Mouse (Mus musculus) lung, postnatal 0 days (tissue): ENCODE data around the gene Mx1. TPM values are rescaled to one million over a fixed set of nuclear protein-coding genes. Genes with fewer than 3 reads are reported as not detected.

ENCODE experiments used
- ATAC-seq: fragments of 200-750 bp; cut with Nextera tagmentation; 2 replicates; pipeline ENCODE4 v1.8.0; 2017; ENCODE audit warnings: moderate library complexity
- DNase-seq: peaks from one replicate; pipeline ENCODE4 v3.0.0-alpha.2; 2016; ENCODE audit warnings: low spot score
- H3K27ac ChIP-seq: fragments of 300-500 bp; sonication (generic); 2 replicates; pipeline ENCODE4 v1.5.1; 2014; ENCODE audit warnings: antibody characterized with exemption, mild to moderate bottlenecking, low read length, mixed read lengths
- H3K27me3 ChIP-seq: fragments of 300-500 bp; sonication (generic); replicated peaks from 2 replicates; pipeline ENCODE4 v1.6.1; 2014; ENCODE audit warnings: low read length, mixed read lengths; ENCODE audit not compliant: insufficient read depth
- H3K36me3 ChIP-seq: fragments of 300-500 bp; sonication (generic); 2 replicates; pipeline ENCODE4 v1.6.1; 2014; ENCODE audit warnings: low read length, mixed read lengths; ENCODE audit not compliant: insufficient read depth
- H3K4me1 ChIP-seq: fragments of 300-500 bp; sonication (generic); 2 replicates; pipeline ENCODE4 v1.6.1; 2014; ENCODE audit warnings: antibody characterized with exemption, low read depth, low read length, mixed read lengths; ENCODE audit not compliant: insufficient read depth
- H3K4me2 ChIP-seq: fragments of 300-500 bp; sonication (generic); replicated peaks from 2 replicates; pipeline ENCODE4 v1.6.1; 2014; ENCODE audit warnings: low read depth, mild to moderate bottlenecking, low read length, moderate library complexity, mixed read lengths
- H3K4me3 ChIP-seq: fragments of 300-500 bp; sonication (generic); 2 replicates; pipeline ENCODE4 v1.5.1; 2014; ENCODE audit warnings: low read depth, low read length
- H3K9ac ChIP-seq: fragments of 300-500 bp; sonication (generic); replicated peaks from 2 replicates; pipeline ENCODE4 v1.6.1; 2014; ENCODE audit warnings: low read depth, mild to moderate bottlenecking
- H3K9me3 ChIP-seq: fragments of 300-500 bp; sonication (generic); 2 replicates; pipeline ENCODE4 v1.6.1; 2016; ENCODE audit warnings: low read length, mixed read lengths
- CTCF ChIP-seq: IDR thresholded peaks from 2 replicates; pipeline ENCODE4 v1.5.1; 2016; ENCODE audit warnings: antibody characterized with exemption, mild to moderate bottlenecking
- EP300 ChIP-seq: IDR thresholded peaks from 2 replicates; pipeline ENCODE4 v1.6.1; 2016; ENCODE audit warnings: antibody characterized with exemption, mild to moderate bottlenecking, control low read depth
- whole genome bisulfite sequencing: fragments of 180-500 bp; shearing (Covaris S2); extraction: QIAGEN DNeasy Blood & Tissue Kit; methylation state at CpG from one replicate; pipeline ENCODE4 v1.1.7; 2014; 5-methylcytosine and 5-hydroxymethylcytosine counted together
- polyA plus RNA-seq: library from polyadenylated mRNA; unstranded; fragments of >200 nt; fragmentation: Nextera tagmentation; extraction: Ambion mirVana; gene quantifications from 2 replicates; pipeline ENCODE4 v1.2.1, GENCODE M21; 2015

The Mx1 gene
- polyA plus RNA-seq, 1 experiment from 2014 or later, result 0.18 TPM

GRCm38 (mm10) chr16:97421671-97422070, 41.0 kb downstream of the Mx1 start:
- no peak overlapping the region for H3K27ac ChIP-seq
- DNase-seq (no peak), ATAC-seq (no peak)
- TF ChIP-seq EP300, result no peak
- no peak for TF ChIP-seq CTCF
- WGBS, result 66% methylated on average over 6 of the region's 6 CpGs
- no peak overlapping the region for H3K9ac ChIP-seq
- no peaks in the 10 kb centered on the region for H3K9me3 ChIP-seq
- no peak overlapping the region for H3K4me3 ChIP-seq
- no peaks in the 10 kb centered on the region for H3K4me1 ChIP-seq
- H3K4me2 ChIP-seq, result no peak overlapping the region
- no peaks in the 10 kb centered on the region for H3K36me3 ChIP-seq
- no peaks in the 10 kb centered on the region for H3K27me3 ChIP-seq

DNA sequence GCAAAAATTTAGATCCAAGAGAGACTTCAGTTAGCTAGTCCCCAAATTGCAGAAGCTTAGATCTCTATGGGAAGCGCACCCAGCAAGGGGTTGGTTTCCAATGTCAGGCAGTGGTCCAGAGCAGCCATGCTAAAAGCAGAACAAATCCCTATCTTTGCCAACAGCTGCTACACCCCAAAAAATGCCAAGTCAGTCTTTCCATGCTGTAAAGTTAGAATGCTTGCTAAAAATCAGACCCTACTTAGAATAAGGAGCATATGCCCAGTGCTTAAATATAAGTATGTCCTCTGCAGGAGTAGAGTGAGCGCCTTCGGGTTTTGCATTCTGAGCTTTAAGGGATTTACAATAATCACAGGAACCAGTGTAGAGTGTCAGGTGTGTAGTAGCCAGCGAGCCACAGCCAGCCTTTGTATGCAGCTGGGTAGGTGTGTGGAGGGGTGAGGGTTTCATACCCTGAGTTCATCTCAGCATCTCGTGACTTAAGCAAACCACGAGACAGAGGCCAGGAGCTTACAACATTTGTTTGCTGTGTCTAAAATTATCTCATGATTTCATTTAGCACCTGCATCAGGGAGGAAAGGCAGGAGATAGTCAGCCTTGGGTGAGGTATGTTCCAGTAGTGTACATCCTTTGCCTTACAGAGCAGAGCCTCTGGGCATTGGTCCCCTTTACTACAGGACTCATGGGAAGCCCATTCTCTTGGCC, 43.8 kb downstream of the Mx1 start:
- Histone ChIP-seq H3K4me1 (no peaks in the 10 kb centered on the region), H3K4me3 (no peak overlapping the region), H3K9ac (no peak overlapping the region), H3K36me3 (no peaks in the 10 kb centered on the region), H3K27ac (no peak overlapping the region), H3K4me2 (no peak overlapping the region), H3K9me3 (no peaks in the 10 kb centered on the region), H3K27me3 (no peaks in the 10 kb centered on the region)
- DNase-seq, result no peak
- 82% methylated on average over 6 of the region's 6 CpGs for WGBS
- ATAC-seq, result no peak
- no peak for TF ChIP-seq CTCF

- TF ChIP-seq CTCF (peak; percentile 79), EP300 (no peak)
- H3K36me3 ChIP-seq, result no peaks in the 10 kb centered on the region
- no peak overlapping the region for H3K4me3 ChIP-seq
- H3K9ac ChIP-seq, result no peak overlapping the region
- H3K4me2 ChIP-seq, result no peak overlapping the region
- DNase-seq (peak; percentile 75), ATAC-seq (peak; percentile 88)
- no peaks in the 10 kb centered on the region for H3K4me1 ChIP-seq
- H3K9me3 ChIP-seq, result no peaks in the 10 kb centered on the region
- WGBS, result 12% methylated on average over 4 of the region's 4 CpGs
- no peak overlapping the region for H3K27ac ChIP-seq
- no peaks in the 10 kb centered on the region for H3K27me3 ChIP-seq
Measured at GRCm38 (mm10) chr16:97417896-97418542, 44.7 kb downstream of the Mx1 start.

- H3K4me3 ChIP-seq, result no peak overlapping the region
- DNase-seq (no peak), ATAC-seq (no peak)
- H3K9ac ChIP-seq, result no peak overlapping the region
- H3K27me3 ChIP-seq, result no peaks in the 10 kb centered on the region
- TF ChIP-seq CTCF, result no peak
- no peak for TF ChIP-seq EP300
- no peaks in the 10 kb centered on the region for H3K36me3 ChIP-seq
- H3K9me3 ChIP-seq, result no peaks in the 10 kb centered on the region
- WGBS, result 91% methylated on average over 5 of the region's 5 CpGs
- H3K4me1 ChIP-seq, result no peaks in the 10 kb centered on the region
- no peak overlapping the region for H3K27ac ChIP-seq
- no peak overlapping the region for H3K4me2 ChIP-seq
Measured at GRCm38 (mm10) chr16:97405476-97406012, 57.2 kb downstream of the Mx1 start.

- Histone ChIP-seq H3K9ac (no peak overlapping the region), H3K4me3 (no peak overlapping the region), H3K4me2 (no peak overlapping the region), H3K4me1 (no peaks in the 10 kb centered on the region), H3K27me3 (no peaks in the 10 kb centered on the region), H3K27ac (no peak overlapping the region), H3K9me3 (no peaks in the 10 kb centered on the region), H3K36me3 (no peaks in the 10 kb centered on the region)
- ATAC-seq, result no peak
- TF ChIP-seq EP300 (no peak), CTCF (no peak)
- DNase-seq, result no peak
- WGBS, result 49% methylated on average over 4 of the region's 4 CpGs
Measured at GRCm38 (mm10) chr16:97402213-97402785, 60.4 kb downstream of the Mx1 start.

DNA sequence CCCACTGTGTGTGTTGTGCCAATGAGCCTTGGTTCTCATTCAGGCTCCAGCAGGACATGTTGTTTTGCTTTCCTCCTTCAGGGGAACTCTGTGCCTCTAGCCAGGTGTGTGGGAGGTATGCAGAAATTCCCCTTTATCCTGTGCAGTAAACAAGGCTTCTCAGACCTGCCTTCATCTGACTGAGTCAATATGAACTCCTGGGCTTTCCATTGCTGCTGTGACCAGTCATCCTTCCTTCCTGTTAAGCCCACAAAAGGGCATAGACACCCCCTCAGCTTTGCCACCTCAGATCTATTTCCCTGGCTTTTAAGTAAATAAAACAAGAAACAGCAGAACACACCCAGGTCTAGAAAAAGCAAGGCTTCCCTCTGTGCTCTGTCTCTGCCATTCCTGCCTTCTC, 61.0 kb downstream of the Mx1 start:
- H3K27me3 ChIP-seq, result no peaks in the 10 kb centered on the region
- no peak overlapping the region for H3K4me3 ChIP-seq
- no peaks in the 10 kb centered on the region for H3K4me1 ChIP-seq
- H3K4me2 ChIP-seq, result no peak overlapping the region
- no peaks in the 10 kb centered on the region for H3K36me3 ChIP-seq
- H3K9ac ChIP-seq, result no peak overlapping the region
- no peaks in the 10 kb centered on the region for H3K9me3 ChIP-seq
- DNase-seq, result no peak
- TF ChIP-seq CTCF, result no peak
- TF ChIP-seq EP300, result no peak
- ATAC-seq, result no peak
- no peak overlapping the region for H3K27ac ChIP-seq
